Mouse (Mus musculus): ENCODE results near the gene Agpat4. TPM values are rescaled to one million over a fixed set of nuclear protein-coding genes. Genes with fewer than 3 reads are reported as not detected.

The Agpat4 gene
- polyA plus RNA-seq, 1 experiment from 2014 or later: 71.2 TPM

DNA sequence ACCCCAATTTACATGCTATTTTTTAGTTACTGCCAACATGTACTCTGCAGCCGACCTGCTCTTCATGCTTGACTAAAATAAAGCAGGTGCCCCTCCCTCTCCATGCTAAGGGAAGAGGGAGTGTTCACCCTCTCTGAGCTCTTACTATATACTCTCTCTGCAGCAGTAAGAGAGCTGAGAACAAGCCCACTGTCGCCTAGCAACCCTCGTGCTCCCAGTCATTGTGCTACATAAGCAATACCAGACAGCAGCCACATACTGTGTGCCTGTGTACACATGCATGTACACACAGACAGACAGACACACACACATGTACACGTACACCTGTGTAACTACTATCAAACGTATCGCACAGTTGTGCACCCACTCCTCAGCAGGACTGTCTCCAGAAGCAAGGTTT, 111.7 kb downstream of the Agpat4 start:
- no peaks in the 10 kb centered on the region for H3K27me3 ChIP-seq (replicated peaks; ENCODE audit: control insufficient read depth, insufficient read depth, low read length)
- no peak overlapping the region for H3K4me2 ChIP-seq (ENCODE audit: low read length)
- peak; percentile 87 for ATAC-seq
- no peak overlapping the region for H3K4me3 ChIP-seq (ENCODE audit: low read length)
- no peaks in the 10 kb centered on the region for H3K9me3 ChIP-seq (ENCODE audit: control insufficient read depth, low read length)
- H3K9ac ChIP-seq (ENCODE audit: low read depth, low read length): no peak overlapping the region
- H3K27ac ChIP-seq (ENCODE audit: low read depth, low read length): peak overlapping the region; percentile 50
- peaks cover 34% of the 10 kb centered on the region for H3K36me3 ChIP-seq (ENCODE audit: control insufficient read depth, insufficient read depth, low read length)
- 69% methylated on average over 6 of the region's 6 CpGs for WGBS
- peaks cover 1% of the 10 kb centered on the region; the same call in 1 of the 2 replicates for H3K4me1 ChIP-seq (ENCODE audit: control insufficient read depth, insufficient read depth, low read depth, low read length)

DNA sequence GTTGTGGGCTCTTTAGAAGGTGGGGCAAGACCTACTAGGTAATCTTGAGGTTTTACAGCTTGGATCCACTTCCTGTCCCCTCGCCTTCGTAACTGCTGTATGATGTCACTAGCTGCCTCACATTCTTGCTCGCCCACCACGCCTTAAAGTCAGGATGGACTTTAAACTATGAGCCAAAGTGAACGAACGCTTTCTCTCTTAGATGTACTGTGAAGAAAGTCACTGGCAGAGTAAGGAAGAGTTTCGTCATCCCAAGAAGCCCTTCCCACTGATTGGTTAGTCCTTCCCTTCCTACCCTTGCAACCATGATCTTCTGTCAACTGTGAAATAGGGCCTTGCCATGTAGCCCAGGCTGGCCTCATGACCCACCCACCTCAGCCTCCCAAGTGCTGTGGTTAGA, 112.6 kb downstream of the Agpat4 start:
- H3K4me2 ChIP-seq (ENCODE audit: low read length): no peak overlapping the region
- peaks cover 42% of the 10 kb centered on the region for H3K36me3 ChIP-seq (ENCODE audit: control insufficient read depth, insufficient read depth, low read length)
- H3K9ac ChIP-seq (ENCODE audit: low read depth, low read length): no peak overlapping the region
- H3K27me3 ChIP-seq (replicated peaks; ENCODE audit: control insufficient read depth, insufficient read depth, low read length): no peaks in the 10 kb centered on the region
- no peak overlapping the region for H3K27ac ChIP-seq (ENCODE audit: low read depth, low read length)
- 94% methylated on average over 7 of the region's 7 CpGs for WGBS
- no peak for ATAC-seq
- H3K4me3 ChIP-seq (ENCODE audit: low read length): no peak overlapping the region
- no peaks in the 10 kb centered on the region for H3K9me3 ChIP-seq (ENCODE audit: control insufficient read depth, low read length)
- H3K4me1 ChIP-seq (ENCODE audit: control insufficient read depth, insufficient read depth, low read depth, low read length): no peaks in the 10 kb centered on the region; the same call in 1 of the 2 replicates

DNA sequence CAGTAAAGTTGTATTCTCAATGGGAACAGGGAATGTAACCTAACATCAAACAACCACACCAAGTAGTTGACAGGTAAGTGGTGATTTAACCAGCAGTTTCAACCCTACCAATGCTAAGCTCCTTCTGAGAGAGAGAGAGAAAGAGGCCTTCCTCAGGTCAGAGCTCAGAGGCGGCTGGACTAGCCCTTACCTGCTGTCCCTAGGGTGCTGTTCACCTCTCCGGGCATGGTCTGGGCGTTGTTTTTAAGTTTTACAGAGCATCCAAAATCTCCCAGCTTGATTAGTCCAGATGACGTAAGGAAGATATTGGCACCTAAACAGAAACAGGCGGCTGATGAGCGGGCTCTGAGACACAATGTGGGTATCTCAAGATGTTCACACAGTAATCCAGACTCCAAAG, 114.2 kb downstream of the Agpat4 start:
- H3K9ac ChIP-seq (ENCODE audit: low read depth, low read length): no peak overlapping the region
- H3K4me1 ChIP-seq (ENCODE audit: control insufficient read depth, insufficient read depth, low read depth, low read length): no peaks in the 10 kb centered on the region; the same call in 1 of the 2 replicates
- no peak overlapping the region for H3K27ac ChIP-seq (ENCODE audit: low read depth, low read length)
- no peaks in the 10 kb centered on the region for H3K27me3 ChIP-seq (replicated peaks; ENCODE audit: control insufficient read depth, insufficient read depth, low read length)
- peaks cover 35% of the 10 kb centered on the region for H3K36me3 ChIP-seq (ENCODE audit: control insufficient read depth, insufficient read depth, low read length)
- H3K9me3 ChIP-seq (ENCODE audit: control insufficient read depth, low read length): no peaks in the 10 kb centered on the region
- ATAC-seq: no peak
- no peak overlapping the region for H3K4me2 ChIP-seq (ENCODE audit: low read length)
- WGBS: 96% methylated on average over 6 of the region's 6 CpGs
- H3K4me3 ChIP-seq (ENCODE audit: low read length): no peak overlapping the region

DNA sequence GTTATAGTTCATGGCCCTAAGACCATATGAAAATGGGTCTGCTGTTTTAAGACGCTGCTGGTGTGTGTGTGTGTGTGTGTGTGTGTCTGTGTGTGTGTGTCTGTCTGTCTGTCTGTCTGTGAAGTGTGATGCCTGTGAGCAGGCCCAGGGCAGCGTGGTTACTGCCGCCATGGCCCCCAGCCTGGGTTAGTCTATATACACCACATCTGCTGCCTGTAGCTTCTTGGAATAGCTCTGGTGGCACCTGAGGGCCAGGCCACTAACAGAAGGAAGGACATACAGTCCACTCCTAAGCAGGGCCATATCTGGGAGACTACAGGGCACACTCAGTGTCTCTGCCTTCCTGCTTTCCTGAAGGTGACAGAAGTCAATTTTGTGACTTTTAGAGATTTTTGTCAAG, 122.2 kb downstream of the Agpat4 start:
- H3K27me3 ChIP-seq (replicated peaks; ENCODE audit: control insufficient read depth, insufficient read depth, low read length): no peaks in the 10 kb centered on the region
- H3K9me3 ChIP-seq (ENCODE audit: control insufficient read depth, low read length): no peaks in the 10 kb centered on the region
- ATAC-seq: no peak
- H3K4me2 ChIP-seq (ENCODE audit: low read length): no peak overlapping the region
- 96% methylated on average over 3 of the region's 3 CpGs for WGBS
- H3K36me3 ChIP-seq (ENCODE audit: control insufficient read depth, insufficient read depth, low read length): peaks cover 21% of the 10 kb centered on the region
- no peak overlapping the region for H3K27ac ChIP-seq (ENCODE audit: low read depth, low read length)
- H3K4me1 ChIP-seq (ENCODE audit: control insufficient read depth, insufficient read depth, low read depth, low read length): no peaks in the 10 kb centered on the region
- H3K9ac ChIP-seq (ENCODE audit: low read depth, low read length): no peak overlapping the region
- no peak overlapping the region for H3K4me3 ChIP-seq (ENCODE audit: low read length)

DNA sequence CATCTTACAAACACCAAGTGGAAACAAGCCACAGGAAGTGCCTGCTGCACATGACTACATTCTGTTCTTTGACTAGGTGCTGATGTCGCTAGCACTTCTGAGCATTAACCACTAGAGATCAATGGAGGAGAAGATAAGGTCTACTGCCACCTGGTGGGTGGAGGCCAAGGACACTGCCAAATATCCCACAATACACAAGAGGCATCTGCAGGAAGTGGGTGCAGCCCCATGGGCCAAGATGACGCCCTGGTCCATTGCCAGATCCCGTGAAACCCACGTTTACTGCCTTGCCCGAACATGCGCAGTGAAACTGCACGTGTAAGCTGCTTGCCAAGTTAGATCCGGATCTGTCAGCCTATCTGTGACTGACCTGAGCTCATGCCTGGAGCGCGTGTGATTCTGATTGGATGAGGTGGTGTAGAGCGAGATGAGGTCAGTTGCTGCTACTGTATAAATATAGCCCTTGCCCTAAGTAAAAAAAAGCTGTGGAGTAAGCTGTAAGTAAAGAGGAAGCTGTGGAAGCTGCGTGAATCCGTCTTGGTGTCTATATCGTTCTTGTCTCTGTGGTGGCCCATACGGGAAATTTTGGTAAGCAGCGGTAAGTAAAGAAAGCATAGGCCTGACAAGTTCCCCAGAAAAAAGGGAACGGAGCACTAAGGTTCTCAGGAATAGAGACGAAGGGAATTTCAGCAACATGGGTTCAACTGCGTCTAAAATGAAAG, 131.4 kb downstream of the Agpat4 start:
- Histone ChIP-seq H3K9ac (ENCODE audit: low read depth, low read length) (no peak overlapping the region), H3K27ac (ENCODE audit: low read depth, low read length) (no peak overlapping the region), H3K4me3 (ENCODE audit: low read length) (no peak overlapping the region), H3K9me3 (ENCODE audit: control insufficient read depth, low read length) (peaks cover 5% of the 10 kb centered on the region; the same call in 1 of the 2 replicates), H3K4me2 (ENCODE audit: low read length) (no peak overlapping the region), H3K36me3 (ENCODE audit: control insufficient read depth, insufficient read depth, low read length) (peaks cover 48% of the 10 kb centered on the region), H3K27me3 (replicated peaks; ENCODE audit: control insufficient read depth, insufficient read depth, low read length) (no peaks in the 10 kb centered on the region), H3K4me1 (ENCODE audit: control insufficient read depth, insufficient read depth, low read depth, low read length) (no peaks in the 10 kb centered on the region)
- 95% methylated on average over 19 of the region's 19 CpGs for WGBS
- ATAC-seq: no peak

DNA sequence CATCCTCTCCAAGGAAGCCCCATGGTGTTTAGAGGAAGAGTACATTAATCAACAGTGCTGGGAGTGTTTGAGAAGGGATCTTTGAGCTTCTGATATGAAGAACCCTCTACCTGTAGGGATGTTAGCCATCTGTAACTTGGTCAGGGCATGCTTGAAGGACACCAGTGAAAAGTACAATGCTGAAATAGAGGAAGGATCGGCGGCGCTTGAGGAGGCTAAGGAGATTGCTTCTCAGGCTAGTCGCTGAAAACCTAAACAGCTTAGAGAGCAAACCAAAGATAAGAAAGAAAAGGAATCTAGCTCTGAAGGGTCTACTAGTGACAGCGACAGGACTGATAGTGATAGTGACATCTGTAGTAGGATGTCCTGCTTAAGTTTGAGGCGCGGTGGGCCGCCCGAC, 132.1 kb downstream of the Agpat4 start:
- WGBS: 99% methylated on average over 9 of the region's 9 CpGs
- no peak for ATAC-seq
- no peaks in the 10 kb centered on the region for H3K4me1 ChIP-seq (ENCODE audit: control insufficient read depth, insufficient read depth, low read depth, low read length)

DNA sequence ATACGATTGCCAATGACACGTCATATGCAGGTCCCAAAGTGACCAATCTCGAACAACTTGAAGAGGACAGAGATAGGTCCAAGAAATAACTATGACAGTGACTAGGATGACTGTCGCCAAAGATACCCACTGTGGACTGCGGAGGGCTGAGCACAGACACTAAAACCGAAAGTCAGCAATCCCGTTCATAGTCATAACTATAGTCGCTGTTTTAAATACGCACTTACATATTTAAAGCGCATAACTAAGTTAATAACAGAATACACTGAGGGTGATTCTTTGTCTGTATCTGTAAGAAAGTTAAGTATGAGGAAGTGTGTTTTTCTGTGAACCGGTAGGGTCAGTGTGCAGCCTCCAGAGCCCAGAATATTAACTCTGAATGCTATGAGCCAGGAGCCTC, 137.6 kb downstream of the Agpat4 start:
- Histone ChIP-seq H3K9ac (ENCODE audit: low read depth, low read length) (no peak overlapping the region), H3K4me2 (ENCODE audit: low read length) (no peak overlapping the region), H3K4me1 (ENCODE audit: control insufficient read depth, insufficient read depth, low read depth, low read length) (no peaks in the 10 kb centered on the region), H3K36me3 (ENCODE audit: control insufficient read depth, insufficient read depth, low read length) (peaks cover 53% of the 10 kb centered on the region), H3K27me3 (replicated peaks; ENCODE audit: control insufficient read depth, insufficient read depth, low read length) (no peaks in the 10 kb centered on the region), H3K4me3 (ENCODE audit: low read length) (no peak overlapping the region), H3K27ac (ENCODE audit: low read depth, low read length) (no peak overlapping the region), H3K9me3 (ENCODE audit: control insufficient read depth, low read length) (peaks cover 5% of the 10 kb centered on the region; the same call in 1 of the 2 replicates)
- WGBS: 95% methylated on average over 11 of the region's 11 CpGs
- no peak for ATAC-seq

More for the DNA sequence above, 132.1 kb downstream of the Agpat4 start:
- no peak overlapping the region for H3K4me3 ChIP-seq (ENCODE audit: low read length)
- no peaks in the 10 kb centered on the region for H3K27me3 ChIP-seq (replicated peaks; ENCODE audit: control insufficient read depth, insufficient read depth, low read length)
- H3K27ac ChIP-seq (ENCODE audit: low read depth, low read length): no peak overlapping the region
- H3K9ac ChIP-seq (ENCODE audit: low read depth, low read length): no peak overlapping the region
- no peak overlapping the region for H3K4me2 ChIP-seq (ENCODE audit: low read length)
- peaks cover 51% of the 10 kb centered on the region for H3K36me3 ChIP-seq (ENCODE audit: control insufficient read depth, insufficient read depth, low read length)
- H3K9me3 ChIP-seq (ENCODE audit: control insufficient read depth, low read length): peaks cover 5% of the 10 kb centered on the region; the same call in 1 of the 2 replicates

DNA sequence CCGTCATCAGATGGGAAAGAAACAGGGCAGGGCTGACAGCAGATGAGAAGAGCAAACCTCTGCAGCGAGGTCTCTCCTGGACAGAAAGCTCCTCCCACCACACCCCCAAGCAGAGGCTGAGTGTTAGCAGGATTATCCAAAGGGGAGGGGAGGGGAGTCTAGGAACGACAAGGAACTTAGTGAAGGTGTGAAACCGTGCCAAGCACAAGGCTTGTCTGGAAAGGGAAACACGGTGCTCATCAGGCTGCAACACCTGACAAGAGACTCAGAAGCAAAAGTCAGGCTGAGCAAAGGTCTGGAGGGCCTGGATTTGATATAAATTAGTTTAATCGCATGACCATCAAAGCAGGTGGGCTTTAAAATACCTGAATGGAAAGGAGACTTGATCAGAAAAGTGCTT, 140.0 kb downstream of the Agpat4 start:
- Histone ChIP-seq H3K27ac (ENCODE audit: low read depth, low read length) (no peak overlapping the region), H3K9me3 (ENCODE audit: control insufficient read depth, low read length) (peaks cover under 1% of the 10 kb centered on the region; the same call in 1 of the 2 replicates), H3K4me1 (ENCODE audit: control insufficient read depth, insufficient read depth, low read depth, low read length) (no peaks in the 10 kb centered on the region), H3K27me3 (replicated peaks; ENCODE audit: control insufficient read depth, insufficient read depth, low read length) (no peaks in the 10 kb centered on the region), H3K9ac (ENCODE audit: low read depth, low read length) (no peak overlapping the region), H3K36me3 (ENCODE audit: control insufficient read depth, insufficient read depth, low read length) (peaks cover 38% of the 10 kb centered on the region), H3K4me3 (ENCODE audit: low read length) (no peak overlapping the region), H3K4me2 (ENCODE audit: low read length) (no peak overlapping the region)
- WGBS: 81% methylated on average over 6 of the region's 6 CpGs
- ATAC-seq: no peak

DNA sequence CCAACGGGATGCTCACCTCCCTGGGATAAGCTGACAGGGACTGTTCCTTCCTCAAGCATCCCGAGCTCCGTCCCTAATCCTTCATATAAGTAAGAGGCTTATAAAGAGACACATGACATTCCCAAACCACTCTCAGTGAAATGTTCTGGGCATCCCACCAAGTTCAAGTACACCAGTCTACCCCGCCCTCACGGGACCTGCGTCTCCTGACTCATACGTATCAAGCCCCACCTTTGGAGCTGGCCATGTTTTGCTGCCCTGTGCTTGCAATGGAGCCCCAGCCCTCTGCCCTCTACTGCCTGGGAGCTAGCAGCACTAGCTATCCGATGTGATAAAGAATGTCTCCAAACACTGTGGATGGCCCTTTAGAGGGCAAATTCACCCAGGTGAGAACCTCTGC, 141.5 kb downstream of the Agpat4 start:
- Histone ChIP-seq H3K4me3 (ENCODE audit: low read length) (no peak overlapping the region), H3K27ac (ENCODE audit: low read depth, low read length) (no peak overlapping the region), H3K4me2 (ENCODE audit: low read length) (no peak overlapping the region), H3K36me3 (ENCODE audit: control insufficient read depth, insufficient read depth, low read length) (peaks cover 24% of the 10 kb centered on the region), H3K9me3 (ENCODE audit: control insufficient read depth, low read length) (no peaks in the 10 kb centered on the region), H3K27me3 (replicated peaks; ENCODE audit: control insufficient read depth, insufficient read depth, low read length) (no peaks in the 10 kb centered on the region), H3K9ac (ENCODE audit: low read depth, low read length) (no peak overlapping the region), H3K4me1 (ENCODE audit: control insufficient read depth, insufficient read depth, low read depth, low read length) (no peaks in the 10 kb centered on the region)
- no peak for ATAC-seq
- WGBS: 91% methylated on average over 8 of the region's 8 CpGs

Measured in hindbrain, embryonic 16.5 days (tissue).